Mouse (Mus musculus): ENCODE measurements around the gene Smpx. TPM values are rescaled to one million over a fixed set of nuclear protein-coding genes. Genes with fewer than 3 reads are reported as not detected.

The Smpx gene
- polyA plus RNA-seq, 1 experiment from 2014 or later = not detected

- Histone ChIP-seq H3K27ac (replicated peaks; ENCODE audit: low read depth, low read length) (no peak overlapping the region), H3K9me3 (ENCODE audit: control insufficient read depth, low read length) (no peaks in the 10 kb centered on the region), H3K4me1 (ENCODE audit: control insufficient read depth, insufficient read depth, low read length) (no peaks in the 10 kb centered on the region), H3K4me2 (ENCODE audit: low read length) (no peak overlapping the region), H3K27me3 (ENCODE audit: control insufficient read depth, insufficient read depth, low read length) (no peaks in the 10 kb centered on the region), H3K9ac (replicated peaks; ENCODE audit: low read length) (no peak overlapping the region), H3K36me3 (ENCODE audit: control insufficient read depth, insufficient read depth, low read length) (no peaks in the 10 kb centered on the region), H3K4me3 (replicated peaks; ENCODE audit: low read depth, low read length) (no peak overlapping the region)
- DNase-seq (no peak), ATAC-seq (ENCODE audit: low FRiP score, low TSS enrichment) (no peak)
- 63% methylated on average over 3 of the region's 3 CpGs for WGBS
Measured at GRCm38 (mm10) chrX:157719907-157720306, 21.2 kb downstream of the Smpx start.

GRCm38 (mm10) chrX:157730622-157731341 is 32.1 kb downstream of the Smpx start:
- H3K4me1 ChIP-seq (ENCODE audit: control insufficient read depth, insufficient read depth, low read length) = no peaks in the 10 kb centered on the region
- no peaks in the 10 kb centered on the region for H3K36me3 ChIP-seq (ENCODE audit: control insufficient read depth, insufficient read depth, low read length)
- ATAC-seq (ENCODE audit: low FRiP score, low TSS enrichment) (no peak), DNase-seq (peak; percentile 15)
- 0 out of 2 replicates have a peak overlapping the region, but pooled peaks have one; percentile 32 for H3K27ac ChIP-seq (replicated peaks; ENCODE audit: low read depth, low read length)
- no peak overlapping the region for H3K4me2 ChIP-seq (ENCODE audit: low read length)
- H3K4me3 ChIP-seq (replicated peaks; ENCODE audit: low read depth, low read length) = no peak overlapping the region
- H3K27me3 ChIP-seq (ENCODE audit: control insufficient read depth, insufficient read depth, low read length) = no peaks in the 10 kb centered on the region
- 26% methylated on average over 7 of the region's 7 CpGs for WGBS
- no peak overlapping the region for H3K9ac ChIP-seq (replicated peaks; ENCODE audit: low read length)
- H3K9me3 ChIP-seq (ENCODE audit: control insufficient read depth, low read length) = no peaks in the 10 kb centered on the region

GRCm38 (mm10) chrX:157731658-157732314 is 33.1 kb downstream of the Smpx start:
- ATAC-seq (ENCODE audit: low FRiP score, low TSS enrichment) (peak; percentile 71), DNase-seq (peak; percentile 83)
- no peaks in the 10 kb centered on the region for H3K27me3 ChIP-seq (ENCODE audit: control insufficient read depth, insufficient read depth, low read length)
- H3K9me3 ChIP-seq (ENCODE audit: control insufficient read depth, low read length) = no peaks in the 10 kb centered on the region
- H3K4me1 ChIP-seq (ENCODE audit: control insufficient read depth, insufficient read depth, low read length) = no peaks in the 10 kb centered on the region
- H3K36me3 ChIP-seq (ENCODE audit: control insufficient read depth, insufficient read depth, low read length) = no peaks in the 10 kb centered on the region
- no peak overlapping the region for H3K9ac ChIP-seq (replicated peaks; ENCODE audit: low read length)
- H3K4me3 ChIP-seq (replicated peaks; ENCODE audit: low read depth, low read length) = no peak overlapping the region
- H3K4me2 ChIP-seq (ENCODE audit: low read length) = peak overlapping the region; percentile 7; the same call in 1 of the 2 replicates
- WGBS = 28% methylated on average over 9 of the region's 9 CpGs
- H3K27ac ChIP-seq (replicated peaks; ENCODE audit: low read depth, low read length) = no peak overlapping the region

GRCm38 (mm10) chrX:157732346-157732745 is 33.6 kb downstream of the Smpx start:
- ATAC-seq (ENCODE audit: low FRiP score, low TSS enrichment) = no peak
- Histone ChIP-seq H3K4me2 (ENCODE audit: low read length) (no peak overlapping the region), H3K27ac (replicated peaks; ENCODE audit: low read depth, low read length) (no peak overlapping the region), H3K27me3 (ENCODE audit: control insufficient read depth, insufficient read depth, low read length) (no peaks in the 10 kb centered on the region), H3K9ac (replicated peaks; ENCODE audit: low read length) (no peak overlapping the region), H3K4me3 (replicated peaks; ENCODE audit: low read depth, low read length) (no peak overlapping the region), H3K9me3 (ENCODE audit: control insufficient read depth, low read length) (no peaks in the 10 kb centered on the region), H3K36me3 (ENCODE audit: control insufficient read depth, insufficient read depth, low read length) (no peaks in the 10 kb centered on the region), H3K4me1 (ENCODE audit: control insufficient read depth, insufficient read depth, low read length) (no peaks in the 10 kb centered on the region)
- 44% methylated on average over 3 of the region's 3 CpGs for WGBS
- DNase-seq = no peak

- no peak overlapping the region for H3K9ac ChIP-seq (replicated peaks; ENCODE audit: low read length)
- ATAC-seq (ENCODE audit: low FRiP score, low TSS enrichment) (no peak), DNase-seq (no peak)
- H3K4me3 ChIP-seq (replicated peaks; ENCODE audit: low read depth, low read length) = no peak overlapping the region
- WGBS = 51% methylated on average over 2 of the region's 2 CpGs
- no peaks in the 10 kb centered on the region for H3K4me1 ChIP-seq (ENCODE audit: control insufficient read depth, insufficient read depth, low read length)
- H3K36me3 ChIP-seq (ENCODE audit: control insufficient read depth, insufficient read depth, low read length) = no peaks in the 10 kb centered on the region
- H3K27me3 ChIP-seq (ENCODE audit: control insufficient read depth, insufficient read depth, low read length) = no peaks in the 10 kb centered on the region
- H3K4me2 ChIP-seq (ENCODE audit: low read length) = no peak overlapping the region
- no peaks in the 10 kb centered on the region for H3K9me3 ChIP-seq (ENCODE audit: control insufficient read depth, low read length)
- H3K27ac ChIP-seq (replicated peaks; ENCODE audit: low read depth, low read length) = no peak overlapping the region
Measured at GRCm38 (mm10) chrX:157733836-157734235, 35.1 kb downstream of the Smpx start.

- no peaks in the 10 kb centered on the region for H3K27me3 ChIP-seq (ENCODE audit: control insufficient read depth, insufficient read depth, low read length)
- H3K9ac ChIP-seq (replicated peaks; ENCODE audit: low read length) = no peak overlapping the region
- no peaks in the 10 kb centered on the region for H3K4me1 ChIP-seq (ENCODE audit: control insufficient read depth, insufficient read depth, low read length)
- WGBS = 86% methylated on average over 1 of the region's 1 CpGs
- H3K36me3 ChIP-seq (ENCODE audit: control insufficient read depth, insufficient read depth, low read length) = no peaks in the 10 kb centered on the region
- H3K9me3 ChIP-seq (ENCODE audit: control insufficient read depth, low read length) = no peaks in the 10 kb centered on the region
- ATAC-seq (ENCODE audit: low FRiP score, low TSS enrichment) = no peak
- no peak overlapping the region for H3K4me2 ChIP-seq (ENCODE audit: low read length)
- DNase-seq = no peak
- no peak overlapping the region for H3K4me3 ChIP-seq (replicated peaks; ENCODE audit: low read depth, low read length)
- no peak overlapping the region for H3K27ac ChIP-seq (replicated peaks; ENCODE audit: low read depth, low read length)
Measured at GRCm38 (mm10) chrX:157734341-157734740, 35.6 kb downstream of the Smpx start.

- Histone ChIP-seq H3K9me3 (ENCODE audit: control insufficient read depth, low read length) (no peaks in the 10 kb centered on the region), H3K4me2 (ENCODE audit: low read length) (no peak overlapping the region), H3K9ac (replicated peaks; ENCODE audit: low read length) (no peak overlapping the region), H3K27ac (replicated peaks; ENCODE audit: low read depth, low read length) (no peak overlapping the region), H3K27me3 (ENCODE audit: control insufficient read depth, insufficient read depth, low read length) (no peaks in the 10 kb centered on the region), H3K4me1 (ENCODE audit: control insufficient read depth, insufficient read depth, low read length) (no peaks in the 10 kb centered on the region), H3K36me3 (ENCODE audit: control insufficient read depth, insufficient read depth, low read length) (no peaks in the 10 kb centered on the region), H3K4me3 (replicated peaks; ENCODE audit: low read depth, low read length) (no peak overlapping the region)
- DNase-seq (no peak), ATAC-seq (ENCODE audit: low FRiP score, low TSS enrichment) (no peak)
- 82% methylated on average over 10 of the region's 10 CpGs for WGBS
Measured at GRCm38 (mm10) chrX:157747815-157748544, 49.3 kb downstream of the Smpx start.

GRCm38 (mm10) chrX:157754559-157754958 is 55.8 kb downstream of the Smpx start:
- DNase-seq = no peak
- ATAC-seq (ENCODE audit: low FRiP score, low TSS enrichment) = no peak
- 56% methylated on average over 4 of the region's 4 CpGs for WGBS
- Histone ChIP-seq H3K36me3 (ENCODE audit: control insufficient read depth, insufficient read depth, low read length) (no peaks in the 10 kb centered on the region), H3K4me2 (ENCODE audit: low read length) (no peak overlapping the region), H3K9me3 (ENCODE audit: control insufficient read depth, low read length) (no peaks in the 10 kb centered on the region), H3K4me3 (replicated peaks; ENCODE audit: low read depth, low read length) (no peak overlapping the region), H3K27ac (replicated peaks; ENCODE audit: low read depth, low read length) (no peak overlapping the region), H3K27me3 (ENCODE audit: control insufficient read depth, insufficient read depth, low read length) (no peaks in the 10 kb centered on the region), H3K4me1 (ENCODE audit: control insufficient read depth, insufficient read depth, low read length) (no peaks in the 10 kb centered on the region), H3K9ac (replicated peaks; ENCODE audit: low read length) (no peak overlapping the region)
